Mouse (Mus musculus): ENCODE results near the gene Prtn3.

DNA sequence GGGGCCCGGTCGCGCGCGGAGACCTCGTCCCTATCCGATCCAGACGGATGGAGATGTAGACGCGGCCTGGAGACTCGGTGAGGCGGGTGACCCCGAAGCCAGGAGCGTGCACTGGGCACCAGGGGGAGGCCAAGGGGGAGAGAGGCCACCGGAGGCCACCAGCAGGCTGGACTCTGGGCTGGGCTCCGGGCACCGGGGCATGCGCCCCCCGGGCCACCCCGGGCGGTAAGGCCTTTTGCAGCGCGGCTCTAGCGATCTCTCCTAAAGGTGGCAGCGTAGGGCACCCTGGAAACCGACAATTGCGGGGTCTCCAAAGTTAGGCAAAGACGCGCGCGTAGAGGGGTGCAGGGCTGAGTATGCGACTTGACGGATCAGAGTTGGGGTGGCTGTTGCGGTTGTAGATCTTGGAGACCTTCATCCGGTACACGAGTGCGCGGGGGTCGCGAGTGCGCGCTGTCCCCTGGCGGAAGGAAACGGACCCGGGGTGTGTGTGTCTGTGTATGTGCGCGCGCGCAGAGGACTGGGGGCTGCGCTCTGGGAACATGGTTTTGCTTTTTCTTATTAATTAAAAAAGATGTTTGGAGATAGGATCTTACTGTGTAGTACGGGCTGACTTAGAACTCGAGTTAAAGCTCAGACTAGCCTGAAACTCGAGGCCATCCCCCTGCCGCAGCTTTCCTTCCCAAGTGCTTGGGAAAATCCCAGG is 53.2 kb downstream of the Prtn3 start:
- TF ChIP-seq CTCF (IDR thresholded peaks at IDR 0.05; ENCODE audit: borderline replicate concordance, insufficient read depth, low read length) (no peak), POLR2A (IDR thresholded peaks at IDR 0.05; ENCODE audit: low read depth, low read length) (peak; percentile 6)

All from embryonic fibroblast, embryonic 13.5 days (primary cell).